Mouse (Mus musculus) monocyte, adult 5-6 weeks (primary cell): ENCODE results near the gene Trim46. TPM values are rescaled to one million over a fixed set of nuclear protein-coding genes. Genes with fewer than 3 reads are reported as not detected.
A peak's percentile ranks its signal among the peaks of the same experiment; 100 is the strongest.

Source experiments
- ATAC-seq: fragments of 153-309, 156-312 bp; replicated peaks from 2 replicates; pipeline ENCODE4 v1.8.0; 2017; ENCODE audit warnings: mild to moderate bottlenecking; ENCODE audit not compliant: low TSS enrichment, insufficient number of reproducible peaks, severe bottlenecking, poor library complexity, low FRiP score
- total RNA-seq: library from RNA; stranded (forward); fragments of 200-1000, 200-491, 200-594 nt; gene quantifications from 3 replicates; pipeline ENCODE4 v1.2.3, GENCODE M21; 2017

The Trim46 gene
- total RNA-seq, 1 experiment from 2014 or later: not detected

DNA sequence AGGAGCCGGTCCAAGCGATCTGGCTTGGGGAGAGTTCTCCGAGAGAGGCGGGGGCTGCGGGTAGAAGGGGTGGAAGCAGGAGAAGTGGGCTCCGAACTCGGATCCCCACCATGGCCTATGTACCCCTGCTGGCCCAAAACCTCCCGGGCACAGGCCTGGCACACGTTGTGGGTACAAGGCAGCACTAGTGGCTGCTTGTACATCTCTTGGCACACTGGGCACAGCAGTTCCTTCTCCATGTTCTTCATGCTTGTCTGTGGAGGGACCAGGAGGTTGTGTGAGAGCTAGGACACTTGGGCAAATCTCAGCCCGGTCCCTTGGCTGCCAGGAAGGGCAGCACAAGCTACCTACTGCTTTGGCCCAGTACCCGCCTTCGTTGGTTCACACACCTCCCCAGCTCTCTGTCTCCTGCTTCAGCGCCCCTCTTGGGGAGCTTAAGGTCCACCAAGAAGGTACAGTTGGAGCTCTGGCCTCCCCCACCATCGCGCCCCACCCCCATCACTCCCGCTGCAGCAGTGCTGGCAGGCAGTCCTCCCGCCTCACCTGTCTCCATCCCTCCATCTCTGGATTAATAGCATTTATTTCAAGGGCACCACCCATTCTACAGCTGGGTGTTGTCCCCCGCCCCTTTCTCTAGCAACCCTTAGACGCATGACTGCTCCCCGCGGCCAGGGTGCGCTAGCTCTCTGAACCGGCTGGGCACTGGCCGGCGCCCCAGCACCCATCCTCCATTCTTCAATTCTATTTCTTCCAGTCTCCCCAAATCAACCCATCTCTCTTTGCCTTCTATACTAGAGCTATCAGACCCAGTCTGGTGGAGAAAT is 1.7 kb downstream of the Trim46 start:
- no peak for ATAC-seq

DNA sequence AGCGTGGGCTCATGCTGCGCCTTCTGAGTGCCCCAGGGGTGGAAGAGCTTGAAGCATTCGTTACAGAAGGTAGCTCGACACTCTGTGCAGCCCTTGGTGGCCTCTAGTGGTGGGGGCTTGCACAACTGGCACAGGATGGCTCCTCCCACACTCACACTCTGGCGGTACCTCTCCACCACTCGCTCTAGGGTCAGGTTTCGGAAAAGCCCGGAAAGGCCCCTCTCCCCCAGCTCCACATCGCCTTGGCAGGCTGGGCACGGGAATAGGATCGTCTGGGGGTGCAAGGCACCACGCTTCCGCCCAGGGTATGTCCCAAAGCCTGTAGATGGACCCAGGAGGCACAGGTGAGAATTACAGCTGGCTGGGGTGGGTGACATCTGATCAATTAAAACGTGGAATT is 2.5 kb downstream of the Trim46 start:
- peak; percentile 32 for ATAC-seq

DNA sequence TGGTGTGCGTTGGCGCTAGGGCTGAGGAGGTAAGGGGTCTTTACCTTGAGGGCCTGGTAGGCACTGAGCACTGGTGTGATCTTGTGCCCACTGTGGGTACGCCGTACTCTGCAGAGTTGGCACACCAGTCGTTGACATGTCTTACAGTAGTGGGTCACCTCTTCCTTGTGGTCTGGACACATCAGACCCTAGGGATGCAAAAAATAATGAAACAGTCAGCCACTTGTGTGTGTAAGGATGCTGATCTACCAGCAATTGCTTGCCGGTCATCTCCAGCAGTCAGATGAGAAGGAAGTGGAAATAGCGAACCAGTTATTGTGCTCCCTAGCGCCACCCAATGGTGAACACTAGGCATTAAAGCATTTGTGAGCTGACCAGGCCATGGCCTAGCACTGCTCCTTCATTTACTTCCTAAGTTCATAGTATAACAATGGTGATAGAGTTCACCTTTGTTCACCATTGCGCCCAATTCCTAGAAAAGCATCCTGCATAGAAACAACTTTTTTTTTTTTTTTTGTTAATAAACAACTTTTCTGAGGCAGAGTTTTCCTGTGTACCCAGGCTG is 3.7 kb downstream of the Trim46 start:
- ATAC-seq: peak; percentile 58

DNA sequence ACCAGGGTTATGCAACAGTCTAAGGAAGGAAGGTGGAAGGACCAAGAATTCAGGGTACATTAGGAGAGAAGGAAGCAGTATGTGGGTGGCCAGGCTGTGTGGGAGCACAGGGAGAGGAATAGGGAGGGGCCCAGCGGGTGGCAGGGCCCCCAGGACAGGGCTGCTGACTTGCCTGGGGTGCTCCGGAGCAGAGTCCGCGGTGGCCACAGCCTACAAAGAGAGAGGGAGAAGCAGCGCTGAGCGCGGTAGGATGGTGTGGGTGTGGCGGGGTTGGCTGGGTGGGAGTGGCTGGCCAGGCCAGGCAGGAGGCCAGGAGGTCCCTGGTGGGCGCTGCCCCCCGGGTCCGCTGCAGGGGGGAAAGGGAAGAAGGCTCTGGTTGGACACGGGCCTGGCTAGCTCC is 7.6 kb downstream of the Trim46 start:
- ATAC-seq: no peak

DNA sequence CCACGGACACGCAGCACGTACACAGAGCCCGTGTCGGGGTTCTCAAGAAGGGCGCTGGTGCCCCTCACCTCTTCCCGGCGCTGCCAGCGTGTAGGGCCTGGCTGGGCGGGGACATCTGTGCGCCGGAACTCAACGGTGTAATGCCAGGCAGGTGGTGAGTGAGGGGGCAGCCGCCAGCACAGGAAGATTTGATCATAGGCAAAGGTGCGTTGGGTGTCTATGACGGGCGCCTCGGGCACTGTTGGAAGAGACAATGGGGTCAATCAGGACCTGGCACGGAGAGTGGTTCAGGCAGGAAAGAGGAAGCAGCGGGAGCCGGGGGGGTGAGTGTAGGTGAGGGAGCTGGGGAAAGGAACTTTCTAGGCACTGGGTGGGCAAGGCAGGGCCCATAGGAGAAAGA is 8.4 kb downstream of the Trim46 start:
- no peak for ATAC-seq

DNA sequence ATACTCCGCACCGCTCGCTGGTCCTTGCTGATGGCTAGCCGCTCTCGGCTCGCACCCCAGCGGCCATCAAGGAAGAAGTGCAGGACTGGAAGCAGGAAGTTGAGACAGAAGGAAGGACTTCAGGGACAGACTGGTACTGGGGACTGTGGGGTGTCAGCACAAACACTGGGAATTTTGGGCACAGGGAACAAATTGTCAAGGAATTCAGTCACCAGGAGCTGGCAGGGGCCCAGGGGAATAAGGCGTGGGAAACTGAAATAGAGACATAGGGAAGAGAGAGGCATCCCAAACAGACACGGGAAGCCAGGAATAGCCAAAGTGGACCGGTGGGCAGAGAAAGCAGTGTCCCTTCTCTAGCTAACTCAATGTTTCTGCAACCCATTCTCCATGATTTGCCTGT is 9.6 kb downstream of the Trim46 start:
- no peak for ATAC-seq

DNA sequence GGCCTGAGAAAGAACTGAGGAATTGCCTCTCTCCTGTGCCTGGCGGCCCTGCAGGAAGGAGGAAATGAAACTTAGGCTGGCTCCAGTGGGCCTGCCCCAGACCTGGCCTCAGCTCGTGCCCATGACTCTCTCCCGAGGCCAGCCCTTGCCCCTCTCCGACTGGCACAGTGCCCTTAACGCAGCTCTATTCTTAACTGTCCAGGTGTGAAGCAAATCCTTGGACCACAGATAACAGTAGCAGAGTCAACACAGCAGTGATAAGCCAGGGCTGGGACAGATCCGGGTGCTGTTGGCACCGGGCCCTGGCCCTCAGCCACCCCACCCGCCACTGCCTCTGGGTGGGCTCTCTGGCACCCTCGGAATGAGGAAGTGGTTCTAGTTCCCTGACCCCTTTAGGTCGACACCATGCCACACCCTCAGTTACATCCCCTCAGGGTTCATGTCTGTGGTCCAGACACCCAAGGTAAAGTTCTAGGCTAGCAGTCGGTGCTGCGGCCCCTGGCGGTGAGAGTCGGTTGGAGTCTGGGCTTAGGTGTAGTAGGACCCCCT is 12.5 kb downstream of the Trim46 start:
- peak; percentile 63 for ATAC-seq

DNA sequence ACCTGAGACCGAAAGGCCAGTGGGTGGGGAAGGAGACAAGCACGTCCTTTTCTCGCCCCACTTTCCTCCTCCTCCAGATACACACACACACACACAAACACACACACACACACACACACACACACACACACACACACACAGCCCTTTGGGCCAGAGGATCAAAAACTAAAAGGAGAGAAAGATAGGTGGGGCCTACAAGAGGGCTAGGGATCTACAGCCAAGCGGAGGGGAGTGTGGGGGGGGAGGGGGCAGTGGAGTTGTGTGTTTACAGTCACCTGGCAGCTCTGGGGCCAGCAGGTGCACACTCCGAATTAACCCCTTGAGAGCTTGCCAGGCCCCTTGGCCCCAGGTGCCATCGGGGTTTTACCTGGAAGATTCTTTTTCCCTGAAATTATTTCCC is 13.5 kb downstream of the Trim46 start:
- no peak for ATAC-seq

DNA sequence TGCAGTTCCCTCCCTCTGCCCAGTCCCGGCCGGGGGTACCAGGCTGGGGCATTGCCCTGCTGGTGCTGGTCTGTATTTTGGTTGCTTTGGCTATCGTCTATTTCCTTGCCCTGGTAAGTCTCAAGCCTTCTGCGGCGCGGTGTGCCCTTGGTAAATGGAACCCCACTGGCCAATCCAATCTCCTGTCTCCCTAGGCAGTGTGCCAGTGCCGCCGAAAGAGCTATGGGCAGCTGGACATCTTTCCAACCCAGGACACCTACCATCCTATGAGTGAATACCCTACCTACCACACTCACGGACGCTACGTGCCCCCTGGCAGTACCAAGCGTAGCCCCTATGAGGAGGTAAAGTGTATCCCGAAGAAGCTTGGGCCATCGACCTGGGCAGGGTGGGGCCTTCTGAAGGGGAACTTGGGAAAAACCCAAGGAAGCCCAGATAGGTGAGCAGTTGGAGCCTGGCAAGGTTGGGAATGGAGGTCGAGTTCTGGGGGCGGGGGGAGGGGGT is 14.3 kb downstream of the Trim46 start:
- no peak for ATAC-seq

DNA sequence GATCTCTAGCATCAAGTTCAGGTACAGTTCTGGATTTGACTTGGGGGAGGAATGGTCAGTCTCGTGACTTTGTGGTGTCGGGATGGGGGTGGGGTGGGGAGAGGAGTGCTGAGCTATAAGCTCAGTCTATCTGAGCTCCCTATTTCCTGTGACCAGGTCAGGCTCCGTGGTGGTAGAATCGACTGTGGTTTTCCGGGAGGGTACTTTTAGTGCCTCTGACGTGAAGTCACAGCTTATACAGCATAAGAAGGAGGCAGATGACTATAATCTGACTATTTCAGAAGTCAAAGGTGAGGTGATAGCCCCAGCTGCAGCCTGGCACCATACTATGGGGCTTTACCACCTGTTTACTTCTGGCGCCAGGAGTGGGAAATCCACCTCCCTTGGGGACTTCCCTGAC is 14.8 kb downstream of the Trim46 start:
- no peak for ATAC-seq

DNA sequence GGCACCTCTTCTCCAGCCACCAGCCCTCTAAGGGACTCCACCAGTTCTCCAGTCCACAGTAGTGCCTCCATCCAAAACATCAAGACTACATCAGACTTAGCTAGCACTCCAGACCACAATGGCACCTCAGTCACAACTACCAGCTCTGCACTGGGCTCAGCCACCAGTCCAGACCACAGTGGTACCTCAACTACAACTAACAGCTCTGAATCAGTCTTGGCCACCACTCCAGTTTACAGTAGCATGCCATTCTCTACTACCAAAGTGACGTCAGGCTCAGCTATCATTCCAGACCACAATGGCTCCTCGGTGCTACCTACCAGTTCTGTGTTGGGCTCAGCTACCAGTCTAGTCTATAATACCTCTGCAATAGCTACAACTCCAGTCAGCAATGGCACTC is 15.5 kb downstream of the Trim46 start:
- ATAC-seq: no peak

DNA sequence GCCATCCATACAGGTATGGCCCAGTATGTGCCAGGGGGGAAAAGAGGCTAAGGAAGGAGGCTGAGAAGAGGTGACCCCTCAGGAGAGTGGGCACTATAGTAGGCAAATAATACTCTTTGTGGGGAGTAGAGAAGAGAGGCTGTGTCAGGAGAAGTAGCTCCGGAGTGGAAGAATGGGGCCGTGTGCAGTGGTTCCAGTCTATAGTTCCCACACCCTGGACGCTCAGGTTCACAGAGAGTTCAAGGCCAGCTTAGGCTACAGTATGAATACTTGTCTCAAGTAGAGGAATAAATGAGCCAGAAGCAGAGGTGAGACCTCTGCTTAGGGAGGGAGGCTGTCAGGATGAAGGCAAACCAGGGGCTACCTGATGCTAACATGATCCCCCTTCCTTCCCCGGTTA is 16.8 kb downstream of the Trim46 start:
- no peak for ATAC-seq

DNA sequence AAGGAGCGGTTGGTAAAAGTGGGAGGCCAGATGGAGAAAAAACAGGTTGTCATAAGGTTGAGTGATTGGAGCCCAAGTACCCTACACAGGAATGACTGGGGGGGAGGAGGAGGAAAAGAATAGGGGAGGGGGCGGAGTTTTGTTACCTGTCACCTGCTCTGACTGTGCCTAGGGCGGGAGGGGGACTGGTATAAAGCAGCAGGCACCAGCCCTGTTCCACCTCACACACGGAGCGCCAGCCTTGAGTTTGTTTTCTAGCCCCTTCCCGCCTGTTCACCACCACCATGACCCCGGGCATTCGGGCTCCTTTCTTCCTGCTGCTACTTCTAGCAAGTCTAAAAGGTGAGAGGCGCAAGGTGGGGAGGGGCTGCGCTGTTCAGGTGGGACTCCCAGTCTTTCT is 17.3 kb downstream of the Trim46 start, which contains the start of gene Muc1:
Gene Muc1 (plus strand): TSS at position 222 of the 400 bp plus-strand sequence.
- no peak for ATAC-seq

DNA sequence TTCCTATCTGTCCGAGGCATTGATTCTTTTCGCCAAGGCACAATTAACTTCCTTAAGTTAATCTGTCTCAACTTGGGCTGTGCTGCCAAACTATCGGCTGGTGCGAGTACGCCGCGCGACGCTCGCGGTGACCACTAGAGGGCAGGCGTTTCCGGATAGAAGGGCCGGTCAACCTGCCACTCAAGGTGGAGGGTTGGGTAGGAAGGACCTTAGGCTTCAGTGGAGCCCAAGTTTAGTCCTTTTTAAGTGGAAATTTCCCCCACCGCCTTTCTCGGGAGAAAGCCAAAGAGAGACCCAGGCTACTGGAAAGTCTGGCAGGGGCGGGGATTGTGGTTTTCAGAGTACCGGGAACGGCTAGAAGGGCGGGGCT is 17.9 kb downstream of the Trim46 start:
- peak; percentile 65 for ATAC-seq

DNA sequence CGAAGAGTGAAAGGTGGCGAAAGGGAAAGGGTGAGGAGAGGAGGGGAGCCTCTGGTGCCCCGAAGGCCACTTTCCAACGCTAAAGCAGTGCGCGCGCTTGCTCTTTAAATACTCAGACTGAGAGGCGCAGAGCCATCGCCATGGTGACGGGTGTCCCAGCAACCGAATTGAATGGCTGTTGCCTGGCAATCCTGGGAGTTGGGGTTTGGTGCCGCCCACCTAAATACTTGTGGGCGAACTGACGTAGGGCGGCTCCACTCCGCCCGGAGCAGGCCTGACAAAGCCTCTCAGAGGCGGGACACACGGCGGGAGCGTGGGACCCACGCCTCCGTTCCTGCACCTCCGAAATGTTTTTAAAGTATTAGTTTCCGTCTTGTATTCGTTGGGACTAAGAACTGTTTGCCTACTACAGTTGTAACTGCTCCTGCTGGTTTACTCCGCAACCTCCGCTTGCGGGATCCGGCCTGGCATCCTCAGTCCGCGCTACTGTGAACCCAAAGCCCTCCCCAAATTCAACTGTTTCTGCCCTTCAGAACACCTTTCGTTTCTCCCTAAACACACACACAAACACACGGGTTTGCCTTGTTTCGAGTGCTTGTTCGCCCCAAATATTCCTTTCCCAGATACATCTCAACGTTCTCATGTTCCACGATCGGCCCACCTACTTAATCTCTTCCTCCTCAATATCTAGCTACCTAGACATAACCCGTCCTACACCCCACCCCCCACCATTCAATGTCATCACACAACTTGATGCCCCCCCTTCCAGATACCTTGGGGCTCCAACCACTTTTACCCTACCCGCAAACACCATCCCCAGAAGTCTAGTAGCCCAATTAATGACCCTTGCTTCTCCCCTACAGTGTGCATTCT is 18.6 kb downstream of the Trim46 start:
- ATAC-seq: peak; percentile 19; the same call in 1 of the 2 replicates

DNA sequence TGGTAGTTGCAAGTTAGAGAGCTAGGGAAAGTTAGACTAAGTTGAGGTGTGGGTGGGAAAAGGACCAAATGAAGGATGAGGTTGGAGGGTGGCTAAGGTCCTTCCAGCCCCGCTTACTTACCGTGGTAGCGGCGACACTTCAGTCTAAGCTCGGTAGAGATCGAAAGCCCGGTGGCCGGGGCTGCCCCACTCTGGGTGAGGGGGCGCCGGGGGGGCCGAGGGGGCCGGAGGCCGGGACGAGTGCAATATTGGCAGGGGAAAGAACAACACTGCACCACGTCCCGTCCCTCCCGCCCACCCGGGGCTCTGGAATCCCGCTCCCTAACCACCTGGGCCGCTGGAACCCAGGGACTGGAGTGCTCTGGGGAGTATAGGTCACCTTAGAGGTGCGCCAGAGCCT is 19.2 kb downstream of the Trim46 start, which contains the start of gene Mtx1:
Gene Mtx1 (minus strand): TSS at position 189 of the 400 bp plus-strand sequence.
- ATAC-seq: no peak

DNA sequence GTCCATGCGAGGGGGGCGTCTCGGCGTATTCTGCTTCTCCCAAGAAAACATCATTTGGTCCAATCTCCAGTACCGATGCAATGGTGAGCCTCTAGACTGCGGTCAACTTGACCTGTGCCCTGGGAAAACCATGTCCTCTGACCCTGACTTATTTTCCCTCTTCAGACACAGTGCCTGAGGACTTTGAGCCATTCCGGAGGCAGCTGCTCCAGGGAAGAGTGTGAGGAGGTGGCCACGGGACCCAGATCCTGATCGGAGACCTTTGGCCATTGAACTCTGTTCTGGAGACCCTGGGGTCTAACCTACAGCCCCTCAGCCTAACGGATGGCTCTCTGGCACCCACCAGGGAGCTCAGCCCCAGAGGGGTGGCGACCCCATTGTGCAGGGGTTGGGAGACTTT is 19.7 kb downstream of the Trim46 start:
- no peak for ATAC-seq

DNA sequence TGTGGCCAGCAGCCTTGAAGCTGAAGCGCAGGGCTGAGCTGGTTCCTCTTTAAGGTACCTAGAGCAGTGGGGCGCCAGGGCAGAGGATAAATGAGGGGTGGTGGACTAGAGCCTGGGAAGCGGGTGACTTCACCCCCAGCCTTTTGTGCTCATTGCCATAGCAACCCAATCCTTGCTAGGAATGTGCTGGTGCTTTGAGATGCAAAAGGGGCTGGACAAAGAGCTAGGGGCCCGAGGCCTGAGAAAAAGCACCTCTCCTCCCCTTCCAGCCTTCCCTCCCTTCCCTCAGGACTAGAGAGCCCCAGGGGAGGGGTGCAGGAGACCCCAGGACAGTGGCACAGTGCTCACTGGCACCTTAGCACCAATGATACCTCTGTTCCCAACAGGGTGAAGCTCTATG is 20.2 kb downstream of the Trim46 start:
- ATAC-seq: no peak

DNA sequence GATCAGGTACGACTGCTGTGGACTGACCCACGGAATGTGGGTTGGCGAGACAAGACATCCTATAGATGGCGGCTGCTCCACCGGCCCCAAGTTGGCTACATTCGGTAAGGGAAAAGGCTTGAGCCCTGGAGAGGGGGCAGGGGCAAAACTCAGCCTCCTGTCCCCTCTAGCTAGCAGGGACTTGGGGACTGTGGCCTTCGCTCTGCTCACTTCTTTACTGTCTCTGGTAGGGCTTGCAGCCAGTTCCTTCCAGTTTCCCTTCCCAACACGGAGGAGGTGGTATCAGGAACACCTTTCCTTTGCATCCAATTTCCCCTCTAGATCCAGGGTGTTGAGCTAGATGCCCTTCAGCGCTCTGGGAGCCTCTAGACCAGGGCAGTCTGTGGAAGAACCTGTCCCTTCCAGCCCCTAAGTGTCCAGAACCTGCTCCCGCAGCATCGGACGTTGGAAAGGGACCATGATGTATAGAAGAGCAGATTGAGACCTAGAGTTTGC is 20.7 kb downstream of the Trim46 start:
- ATAC-seq: no peak
